Mouse (Mus musculus): ENCODE measurements around the gene Spata17.

Gene Spata17

GRCm38 (mm10) chr1:187008236-187008635, 207.0 kb downstream of the Spata17 start:
- no peak for DNase-seq (ENCODE audit: low read depth in 1 of 2, low spot score in 2 of 2)

GRCm38 (mm10) chr1:187006227-187006925, 208.9 kb downstream of the Spata17 start:
- no peak for DNase-seq (ENCODE audit: low read depth in 1 of 2, low spot score in 2 of 2)

DNA sequence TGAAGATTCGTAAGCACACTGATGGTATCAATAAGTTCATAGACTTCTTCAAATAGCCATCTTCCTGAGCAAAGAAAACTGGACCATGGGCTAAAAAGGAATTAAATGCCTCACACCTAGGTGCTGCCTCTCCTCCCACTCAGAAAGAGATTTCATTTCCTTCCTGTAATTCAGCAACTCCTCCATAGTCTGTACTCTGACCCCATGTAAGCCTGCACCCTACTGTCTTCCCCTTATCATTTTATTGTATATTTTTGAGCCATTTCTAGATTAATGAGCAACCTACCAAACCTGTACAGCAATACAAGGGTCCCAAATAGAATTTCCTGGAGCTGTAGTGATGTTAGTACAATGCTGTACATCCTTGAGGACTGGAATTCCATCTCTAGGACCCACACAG, 211.0 kb downstream of the Spata17 start:
- no peak for DNase-seq (ENCODE audit: low read depth in 1 of 2, low spot score in 2 of 2)

DNA sequence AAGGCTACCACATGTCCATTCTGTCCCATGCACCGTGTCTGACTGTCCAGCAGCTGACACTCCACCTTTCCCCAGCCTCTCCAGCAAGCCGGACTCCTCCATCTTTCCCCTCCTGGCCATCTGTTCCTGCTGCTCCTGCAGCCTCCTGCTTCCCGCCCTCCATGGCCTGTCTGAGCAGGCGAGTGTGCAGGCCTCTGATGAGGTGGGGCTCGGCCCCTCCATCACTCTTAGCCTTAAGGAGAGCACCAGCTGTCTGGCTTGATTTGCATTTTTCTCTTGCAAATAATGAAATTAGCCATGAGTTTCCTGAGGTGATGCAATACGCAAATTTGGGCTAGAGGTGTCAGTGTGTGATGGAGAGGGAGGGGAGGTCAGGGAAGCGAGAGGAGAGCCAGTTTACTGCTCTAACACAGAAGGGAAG, 211.8 kb downstream of the Spata17 start:
- no peak for DNase-seq (ENCODE audit: low read depth in 1 of 2, low spot score in 2 of 2)

DNA sequence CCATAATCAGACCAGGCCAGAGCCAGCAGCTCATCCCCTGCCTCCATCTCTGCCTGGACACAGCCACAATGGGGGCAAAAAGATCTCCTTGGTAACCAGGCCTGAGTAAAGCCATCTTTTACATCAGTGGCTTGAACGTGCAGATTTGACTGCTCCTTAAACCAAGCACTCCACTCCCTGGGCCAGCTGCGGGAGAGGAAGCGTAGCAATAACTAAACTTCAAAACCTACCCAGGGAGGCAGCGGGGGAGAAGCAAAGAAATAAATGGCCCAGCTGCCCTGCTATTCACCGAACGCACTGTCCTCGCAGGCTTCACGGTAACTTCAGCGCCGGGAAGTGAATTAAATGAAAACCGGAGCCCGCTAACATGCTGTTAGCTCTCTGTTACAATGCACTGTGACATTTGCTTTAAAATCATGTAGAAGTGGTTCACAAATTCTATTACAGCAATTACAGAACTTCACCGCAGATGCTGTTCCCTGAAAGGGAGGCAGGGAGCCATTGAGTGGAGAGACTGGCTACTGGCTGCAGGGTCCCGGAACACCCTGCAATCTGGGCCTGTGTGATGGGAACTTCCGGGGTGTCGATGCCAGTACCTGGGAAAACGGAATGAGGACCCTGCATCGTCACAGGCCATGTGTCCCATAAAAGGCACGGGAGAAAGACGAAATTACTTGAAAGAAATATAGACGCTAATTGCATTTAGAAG, 217.5 kb downstream of the Spata17 start:
- DNase-seq (ENCODE audit: low read depth in 1 of 2, low spot score in 2 of 2): no peak
